Mouse (Mus musculus): ENCODE measurements around the gene Dysf.
"Not testable (repeated sequence)": the region's sequence is repeated elsewhere in the genome, so short reads cannot be mapped to it uniquely, and the experiment has no call there.

Gene Dysf

DNA sequence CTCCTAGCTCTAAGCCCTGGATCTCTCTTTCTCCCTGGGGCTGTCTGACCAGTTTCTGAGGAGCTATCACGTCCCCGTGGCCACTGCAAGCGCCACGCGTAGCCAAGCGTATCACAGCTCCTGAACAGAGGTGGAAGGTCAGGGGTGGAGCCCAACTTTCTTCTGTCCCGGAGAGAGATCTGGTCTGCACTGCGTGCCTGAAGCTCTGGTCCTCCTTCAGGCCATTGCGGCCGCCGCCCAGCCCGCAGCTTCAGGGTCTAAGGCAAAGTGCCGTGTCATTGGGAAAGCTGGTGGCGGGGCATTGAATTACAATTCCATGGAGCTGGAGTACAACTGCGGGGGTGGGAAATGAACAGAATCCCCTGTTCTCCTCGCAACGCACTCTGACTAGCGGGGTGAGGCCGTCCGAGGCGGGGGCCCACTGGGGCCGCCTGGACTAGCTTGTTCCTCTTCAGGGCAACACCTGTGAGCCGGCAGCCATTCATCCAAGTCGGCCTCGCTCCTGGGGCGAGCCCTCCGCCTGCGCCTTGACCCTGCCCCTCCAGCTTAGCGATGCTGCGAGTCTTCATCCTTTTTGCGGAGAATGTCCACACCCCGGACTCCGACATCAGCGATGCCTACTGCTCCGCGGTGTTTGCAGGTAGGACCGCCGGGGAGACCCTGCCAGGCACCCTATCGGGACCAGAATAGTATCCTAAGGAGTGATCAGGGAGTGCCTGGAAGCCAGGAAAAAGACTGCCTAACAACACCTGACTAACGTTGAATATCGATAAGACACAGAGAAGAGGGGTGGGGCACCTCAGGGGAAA is at the start of gene Dysf:
Gene Dysf, plus strand, starts transcription at position 228 of the 809 bp plus-strand sequence.
- peak; percentile 23 for DNase-seq

DNA sequence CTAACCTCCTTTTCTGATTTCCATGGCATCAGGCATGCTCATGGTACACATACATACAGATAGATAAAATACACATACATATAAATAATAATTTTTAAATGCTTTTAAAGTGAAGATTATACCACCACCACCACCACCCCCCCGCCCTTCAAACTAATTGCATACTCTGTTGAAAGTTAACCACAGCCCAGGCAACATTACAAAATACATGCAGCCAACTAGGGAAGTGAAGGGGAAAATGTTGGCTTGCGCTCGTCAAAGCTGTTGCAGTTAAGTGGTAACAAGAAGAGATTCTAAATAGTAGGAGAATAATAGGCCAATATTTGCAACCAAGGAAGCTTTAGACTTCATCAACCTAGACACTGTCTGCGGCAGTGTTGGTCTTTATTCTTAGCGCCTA is 20.7 kb upstream of the Dysf start:
- no peak for DNase-seq

DNA sequence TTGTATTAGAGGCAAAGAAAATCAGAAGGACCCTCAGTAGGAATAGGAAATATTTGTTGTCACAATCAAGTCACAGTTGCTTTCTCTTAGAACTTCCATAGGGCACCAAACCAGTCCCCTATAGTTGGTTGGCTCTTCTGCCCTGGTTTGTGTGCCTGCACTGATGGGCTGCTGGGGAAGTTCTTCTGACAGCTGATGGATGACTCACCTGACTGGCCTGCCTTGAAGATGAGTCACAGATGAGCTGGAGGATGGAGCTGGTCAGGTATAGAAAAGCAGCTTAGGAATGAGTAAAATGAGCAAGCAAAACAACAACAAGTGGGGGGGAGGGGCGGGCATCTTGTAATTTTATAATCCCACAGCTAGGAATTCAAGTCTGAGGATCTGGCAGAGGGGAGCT is 5.7 kb upstream of the Dysf start:
- no peak for DNase-seq

DNA sequence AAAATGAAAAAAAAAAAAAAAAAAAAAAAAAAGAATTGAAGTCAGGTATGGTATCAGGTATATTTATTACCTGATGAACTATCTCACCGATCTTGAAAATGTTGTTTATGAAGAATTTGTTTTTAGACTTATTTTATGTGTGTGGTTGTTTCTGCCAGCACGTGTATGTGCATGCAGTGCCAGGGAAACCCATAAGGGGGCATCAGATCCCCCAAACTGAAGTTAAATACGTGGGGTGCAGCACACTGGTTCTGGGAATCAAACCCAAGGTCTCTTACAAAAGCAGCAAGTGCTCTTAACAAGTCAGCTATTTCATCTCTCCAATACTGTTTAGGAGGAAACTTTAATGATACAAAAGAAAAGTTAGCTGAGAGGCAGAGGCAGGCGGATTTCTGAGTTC is 4.1 kb upstream of the Dysf start:
- no peak for DNase-seq

DNA sequence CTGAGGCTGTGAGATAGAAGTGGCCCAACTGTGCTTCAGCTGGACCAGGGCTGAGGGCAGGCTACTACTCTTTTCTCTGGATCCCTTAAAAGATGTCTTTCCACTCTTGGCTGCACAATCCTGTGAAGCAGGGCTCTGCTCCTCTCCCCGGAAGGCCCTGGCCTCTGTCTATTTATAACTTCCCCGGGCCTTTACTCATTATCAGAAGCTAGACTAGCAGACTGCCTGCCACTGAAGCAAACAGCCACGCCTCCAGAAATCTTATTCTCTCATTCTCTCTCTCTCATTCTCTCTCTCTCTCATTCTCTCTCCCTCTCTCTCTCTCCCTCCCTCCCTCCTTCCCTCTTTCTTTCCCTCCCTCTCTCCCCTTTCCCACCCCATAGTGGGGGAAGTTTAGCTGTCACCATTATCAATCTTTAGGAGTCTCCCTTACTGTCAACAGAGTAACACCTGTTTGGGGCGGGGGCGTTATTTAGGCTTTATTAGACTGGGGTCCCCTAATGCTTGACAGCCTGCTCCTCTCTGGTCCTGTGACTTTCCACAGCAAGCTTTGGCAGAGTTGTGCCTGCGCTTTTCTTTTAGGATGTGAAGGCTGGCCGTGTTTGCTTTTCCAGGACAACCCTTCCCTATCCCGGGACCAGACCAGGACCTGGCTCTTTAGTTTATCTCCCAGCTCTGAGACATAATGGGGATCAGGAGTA is 932 bp downstream of the Dysf start:
- DNase-seq: no peak

DNA sequence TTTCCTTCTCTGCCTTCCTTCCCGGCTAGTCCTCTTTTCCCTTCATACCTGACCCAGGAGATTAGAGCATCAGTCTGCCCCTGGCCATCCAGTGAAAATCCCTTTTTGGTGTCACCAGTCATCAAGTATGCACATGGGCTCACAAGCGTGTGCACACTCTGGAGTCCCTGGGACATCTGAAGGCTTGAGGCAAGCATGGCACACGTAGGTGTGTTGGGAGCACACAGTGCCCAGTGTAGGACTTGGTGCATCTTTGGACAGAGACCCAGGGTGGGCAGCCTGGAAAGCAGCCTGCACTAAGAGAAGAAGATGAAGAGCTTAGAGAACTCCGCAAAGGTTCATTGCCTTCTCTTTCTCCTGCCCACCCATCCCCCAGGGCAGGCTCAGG is 1.5 kb downstream of the Dysf start:
- DNase-seq: no peak

DNA sequence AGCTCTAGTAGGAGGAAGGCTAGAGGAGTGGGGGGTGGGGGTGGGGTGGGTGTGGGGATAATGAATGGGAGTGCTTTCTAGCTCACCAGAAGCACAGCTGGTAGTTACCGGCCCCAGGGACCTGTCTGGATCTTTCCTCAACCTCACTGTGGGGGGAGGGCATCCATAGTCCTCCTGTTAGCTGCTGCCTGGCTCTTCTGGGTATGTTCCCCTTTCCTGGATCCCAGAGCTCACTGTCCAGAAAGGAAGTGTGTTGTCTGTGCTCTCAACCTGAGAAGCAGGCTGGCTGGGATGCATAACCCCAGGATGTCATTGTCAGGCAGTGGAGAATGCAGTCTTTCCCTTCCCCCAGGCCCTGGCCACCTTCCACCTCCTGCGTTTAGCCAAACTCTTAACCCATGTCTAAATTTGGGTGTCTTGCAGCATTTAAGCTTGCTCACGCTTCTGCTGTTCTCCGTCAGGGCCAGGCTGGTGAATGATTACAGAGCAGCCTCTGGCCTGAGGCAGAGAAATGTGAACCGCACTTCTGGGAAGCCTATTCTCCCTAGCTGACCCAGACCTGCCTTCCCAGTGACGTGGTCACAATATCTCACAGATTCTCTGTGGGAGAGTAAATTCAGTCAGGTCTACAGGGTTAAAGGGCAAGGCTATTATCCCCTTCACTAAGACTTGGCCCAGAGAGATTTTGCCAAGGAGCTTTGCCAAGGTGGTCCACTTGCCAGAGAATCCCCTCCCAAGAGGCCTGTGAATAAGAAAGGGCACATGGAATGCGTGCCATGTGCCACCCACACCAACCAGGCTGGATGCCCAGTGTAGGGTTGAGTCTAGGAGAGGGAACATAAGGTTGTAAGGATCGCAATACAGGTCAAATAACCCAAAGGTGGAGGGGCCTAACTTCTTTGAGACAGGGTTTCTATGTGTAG is 2.2 kb downstream of the Dysf start:
- no peak for DNase-seq

DNA sequence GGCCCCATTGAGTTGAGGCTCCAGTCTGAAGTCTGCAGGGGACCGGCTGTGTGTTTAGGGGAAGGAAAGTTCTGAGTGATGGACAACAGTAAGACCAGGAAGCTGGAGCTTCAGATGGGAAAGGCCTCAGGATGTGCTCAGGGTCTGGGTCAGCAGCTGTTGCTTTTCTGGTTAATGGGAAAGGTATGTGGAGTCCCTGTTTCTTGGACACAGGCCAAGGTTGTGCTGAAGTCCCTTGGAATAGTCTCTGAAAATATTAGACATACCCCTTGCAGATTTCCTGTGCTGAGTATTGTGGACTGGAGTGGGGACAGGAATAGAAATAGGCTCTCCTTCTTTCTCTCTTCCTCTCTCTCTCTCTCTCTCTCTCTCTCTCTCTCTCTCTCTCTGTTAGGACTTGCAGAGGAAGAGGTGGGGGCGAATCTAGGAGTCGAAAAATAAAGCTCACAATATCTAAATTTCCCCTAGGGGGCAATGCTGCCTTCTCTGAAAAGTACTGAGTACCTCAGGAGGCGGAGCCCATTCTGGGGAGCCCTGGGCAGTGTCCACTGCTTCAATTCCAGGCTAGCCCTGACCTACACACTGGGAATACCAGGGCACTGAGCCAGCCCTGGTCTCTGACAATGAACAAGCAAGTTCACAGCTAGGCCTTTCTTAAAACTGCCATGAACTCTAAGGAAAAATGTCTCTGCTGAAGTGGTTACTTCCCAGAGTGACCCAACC is 6.7 kb downstream of the Dysf start:
- not testable (repeated sequence) for DNase-seq

DNA sequence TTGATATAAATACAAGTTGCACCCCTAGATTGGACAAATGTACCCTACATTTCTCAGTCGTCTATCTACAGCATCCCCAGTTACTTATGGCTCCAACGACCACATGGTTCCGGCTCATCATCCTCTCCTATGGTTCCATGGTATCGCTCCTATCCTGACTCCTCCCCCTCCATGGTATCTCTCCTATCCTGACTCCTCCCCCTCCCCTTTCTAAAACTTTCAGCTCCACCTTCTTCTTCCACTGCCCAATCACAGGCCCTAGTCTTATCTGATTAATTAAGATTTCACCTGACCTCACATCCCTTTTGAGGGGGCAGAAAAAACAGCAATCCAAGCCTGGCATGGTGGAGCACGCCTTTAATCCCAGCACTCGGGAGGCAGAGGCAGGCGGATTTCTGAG is 8.5 kb downstream of the Dysf start:
- no peak for DNase-seq

DNA sequence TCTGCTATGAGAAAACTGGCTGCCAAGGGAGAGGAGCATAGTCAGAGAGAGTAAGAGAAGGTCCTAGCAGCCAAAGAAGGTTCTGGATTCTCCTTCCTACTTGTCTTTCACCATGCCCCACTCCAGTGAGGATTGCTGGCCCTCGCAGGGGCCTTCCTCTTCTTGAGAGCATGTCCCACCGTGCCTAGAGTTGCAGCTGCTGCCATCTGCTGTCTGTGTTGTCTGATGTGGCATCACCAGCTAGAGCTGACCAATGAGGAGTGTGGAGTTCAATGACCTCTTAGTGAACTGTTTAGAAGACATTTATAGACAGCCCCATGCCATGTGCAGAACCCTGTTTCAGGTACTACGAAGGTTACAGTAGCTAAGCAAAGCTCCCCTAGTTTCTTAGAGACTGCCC is 9.0 kb downstream of the Dysf start:
- DNase-seq: no peak

DNA sequence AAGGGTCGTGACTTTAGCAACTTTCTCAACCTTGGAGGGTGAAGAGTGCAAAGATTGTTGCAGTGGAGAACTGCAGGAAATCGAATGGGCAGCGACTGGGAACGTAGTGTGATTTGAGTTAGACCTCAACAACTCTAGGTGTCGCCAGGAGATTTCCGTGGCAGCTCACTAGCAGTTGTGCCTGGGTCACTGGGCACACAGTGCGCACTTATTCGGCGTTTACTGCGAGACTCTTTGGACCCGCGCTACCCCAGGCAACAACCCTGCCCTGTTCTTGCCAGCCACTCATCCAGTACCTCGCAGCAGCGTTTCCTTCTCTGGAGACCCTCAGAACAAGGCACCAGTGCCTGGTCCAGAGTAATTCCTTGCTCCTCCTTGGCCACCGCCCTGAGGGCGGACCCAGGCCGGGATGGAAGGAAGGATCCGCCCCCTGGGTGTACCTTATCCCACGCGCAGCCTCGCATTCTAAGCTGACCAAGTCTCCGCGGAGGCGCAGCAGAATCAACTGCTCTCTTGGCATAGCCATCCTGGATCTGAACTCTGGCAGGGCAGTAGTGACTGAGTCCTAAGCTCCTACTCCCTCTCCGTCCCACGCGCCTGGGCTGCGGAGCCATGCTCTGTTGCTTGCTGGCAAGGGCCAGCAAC is 10.6 kb downstream of the Dysf start:
- peak; percentile 25 for DNase-seq

DNA sequence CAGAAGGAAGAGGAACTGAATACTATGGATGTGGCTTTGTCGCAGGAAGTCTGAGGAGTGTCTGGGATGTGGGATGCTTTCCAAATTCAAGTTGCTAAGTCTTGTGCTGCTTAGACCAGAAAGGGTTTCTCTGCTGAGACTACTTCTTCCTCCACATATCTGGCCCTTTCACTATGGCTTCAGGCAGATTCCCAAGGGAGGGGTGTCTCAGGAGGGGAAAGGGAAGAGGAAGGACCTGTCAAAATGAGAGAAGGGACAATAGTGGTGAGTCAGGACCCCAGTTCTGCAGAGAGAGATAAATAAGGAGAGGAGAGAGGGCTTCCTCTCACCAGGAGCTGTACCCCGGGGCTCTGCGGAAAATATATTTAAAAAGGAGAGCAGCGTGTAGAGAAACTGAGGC is 11.6 kb downstream of the Dysf start:
- no peak for DNase-seq

DNA sequence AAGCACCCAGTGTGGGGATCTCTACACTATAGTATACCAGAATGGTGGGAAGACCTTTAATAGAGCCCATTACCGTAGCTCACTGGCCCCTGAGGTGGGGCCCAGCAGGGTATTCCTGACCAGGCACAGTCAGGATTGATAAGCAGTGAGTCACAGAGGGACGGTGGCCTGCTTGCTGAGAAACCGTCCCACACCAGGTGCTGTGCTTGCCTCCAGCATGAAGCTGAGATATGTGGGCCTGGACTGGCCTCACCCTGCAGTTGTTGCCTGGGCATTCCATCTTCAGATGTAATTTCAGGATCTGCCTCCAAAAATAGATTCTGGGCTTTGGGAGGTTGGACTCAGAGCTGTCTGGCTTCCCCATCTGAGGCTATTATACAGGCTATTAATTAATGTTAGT is 13.6 kb downstream of the Dysf start:
- DNase-seq: no peak

DNA sequence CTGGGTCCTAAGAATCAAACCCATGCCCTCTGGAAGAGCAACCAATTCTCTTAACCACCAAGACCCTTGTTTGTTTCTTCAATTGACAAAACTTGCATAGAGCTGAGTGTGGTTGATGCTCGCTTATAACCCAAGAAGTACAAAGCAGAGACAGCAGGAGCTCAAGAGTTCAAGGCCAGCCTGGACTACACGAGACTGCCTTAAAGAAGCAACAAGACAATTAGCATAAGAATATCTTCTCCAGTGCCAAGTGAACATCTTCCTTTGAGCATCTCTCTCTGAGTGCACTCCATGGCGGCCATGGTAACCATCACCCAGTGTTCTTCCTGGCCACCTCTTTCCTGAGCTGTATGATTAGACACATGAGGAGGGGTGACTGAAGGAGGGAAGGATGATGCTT is 17.2 kb downstream of the Dysf start:
- no peak for DNase-seq

DNA sequence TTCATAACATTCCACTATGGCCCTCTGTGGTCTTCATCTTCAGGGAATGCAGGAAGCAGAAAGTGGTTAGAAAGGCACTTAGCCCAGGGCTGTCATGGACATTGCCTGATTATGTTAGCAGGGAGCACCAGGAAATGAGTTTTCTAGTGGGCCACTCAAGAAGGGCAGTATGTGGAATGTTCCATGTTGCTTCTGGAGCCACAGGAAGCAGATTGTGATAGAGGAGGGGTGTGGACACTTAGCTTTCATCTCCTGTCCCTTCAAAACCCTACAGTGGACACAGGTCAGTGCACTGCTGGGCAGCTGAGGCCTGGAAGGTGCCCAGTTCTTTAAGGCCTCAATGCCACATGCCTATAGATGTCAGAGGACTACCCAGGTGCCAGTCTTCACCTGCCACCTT is 20.4 kb downstream of the Dysf start:
- DNase-seq: no peak

DNA sequence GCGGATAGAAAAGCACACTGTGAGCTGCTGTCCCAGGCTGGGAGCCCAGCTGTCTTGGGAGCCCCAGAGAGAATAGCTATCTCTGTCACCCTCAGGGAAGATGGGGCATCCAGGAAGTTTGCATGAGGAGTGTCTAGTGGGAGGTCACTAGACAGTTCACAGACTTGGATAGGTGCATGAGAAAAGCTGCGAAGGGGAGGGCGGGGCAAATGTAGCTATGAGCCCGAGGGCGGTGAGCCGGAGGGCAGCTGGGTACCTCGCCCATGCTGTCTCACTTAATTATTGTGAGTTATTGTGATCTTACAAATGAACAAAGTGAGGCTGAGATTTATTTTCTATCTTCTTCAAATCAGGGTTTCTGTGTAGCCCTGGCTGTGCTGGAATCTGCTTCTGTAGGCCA is 21.4 kb downstream of the Dysf start:
- no peak for DNase-seq

DNA sequence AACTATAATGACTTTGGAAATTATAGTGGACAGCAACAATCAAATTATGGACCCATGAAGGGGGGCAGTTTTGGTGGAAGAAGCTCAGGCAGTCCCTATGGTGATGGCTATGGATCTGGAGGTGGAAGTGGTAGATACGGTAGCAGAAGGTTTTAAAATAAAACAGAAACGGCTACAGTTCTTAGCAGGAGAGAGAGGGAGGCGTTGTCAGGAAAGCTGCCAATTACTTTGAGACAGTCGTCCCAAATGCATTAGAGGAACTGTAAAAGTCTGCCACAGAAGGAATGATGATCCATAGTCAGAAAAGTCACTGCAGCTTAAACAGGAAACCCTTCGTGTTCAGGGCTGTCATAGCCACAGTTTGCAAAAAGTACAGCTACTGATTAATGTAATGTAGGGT is 24.1 kb downstream of the Dysf start:
- DNase-seq: not testable (repeated sequence)

DNA sequence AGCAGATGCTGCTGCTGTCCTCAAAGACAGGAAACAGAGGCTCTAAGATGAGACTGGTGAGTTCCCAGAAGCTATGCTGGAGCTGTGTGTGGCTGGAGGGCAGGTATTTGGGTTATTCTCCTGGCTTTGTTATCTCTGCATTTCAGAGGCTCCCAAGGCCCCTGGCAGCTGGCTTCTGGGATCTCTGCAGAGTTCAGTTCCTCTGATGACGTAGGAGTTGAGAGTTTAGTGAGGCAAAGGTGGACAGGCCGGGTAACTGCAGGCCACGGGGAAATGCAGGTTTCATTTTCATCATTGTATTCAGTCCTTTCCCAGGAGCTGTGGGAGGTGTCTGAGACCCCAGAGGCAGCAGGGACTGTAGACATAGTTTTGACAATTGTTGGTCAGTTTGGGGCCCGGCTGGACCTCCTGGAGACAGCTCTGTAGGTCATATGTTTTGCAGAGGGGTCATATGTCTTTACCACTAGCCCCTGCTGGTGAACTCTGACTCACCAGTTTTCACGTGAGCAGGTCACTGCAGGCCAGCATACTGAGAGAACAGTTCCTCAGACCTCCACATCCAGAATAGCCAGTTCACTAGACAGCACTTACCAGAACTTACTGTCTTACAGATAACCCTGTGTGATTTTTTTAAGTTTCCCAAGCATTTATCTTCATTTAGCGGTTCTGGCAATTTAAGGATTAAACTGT is 35.0 kb downstream of the Dysf start:
- DNase-seq: no peak

DNA sequence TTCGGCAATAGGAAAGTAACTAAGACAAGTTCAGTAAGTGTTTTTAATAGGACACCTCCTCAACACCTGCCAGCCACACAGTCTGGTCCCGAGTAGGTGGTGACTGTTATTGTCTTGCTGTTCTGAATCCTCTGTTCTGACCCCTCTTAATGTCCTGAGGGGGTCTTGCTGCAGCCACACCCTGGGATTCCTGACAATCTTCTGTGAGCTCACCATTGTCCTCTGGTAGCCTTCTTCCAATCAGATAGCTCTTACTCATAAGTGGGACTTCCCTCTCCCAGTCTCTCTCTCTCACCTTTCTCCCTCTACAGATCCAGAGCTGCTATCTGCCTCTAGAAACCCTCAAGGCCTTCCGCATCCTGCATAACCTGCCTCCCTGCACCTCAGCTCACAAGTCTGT is 36.3 kb downstream of the Dysf start:
- DNase-seq: no peak

DNA sequence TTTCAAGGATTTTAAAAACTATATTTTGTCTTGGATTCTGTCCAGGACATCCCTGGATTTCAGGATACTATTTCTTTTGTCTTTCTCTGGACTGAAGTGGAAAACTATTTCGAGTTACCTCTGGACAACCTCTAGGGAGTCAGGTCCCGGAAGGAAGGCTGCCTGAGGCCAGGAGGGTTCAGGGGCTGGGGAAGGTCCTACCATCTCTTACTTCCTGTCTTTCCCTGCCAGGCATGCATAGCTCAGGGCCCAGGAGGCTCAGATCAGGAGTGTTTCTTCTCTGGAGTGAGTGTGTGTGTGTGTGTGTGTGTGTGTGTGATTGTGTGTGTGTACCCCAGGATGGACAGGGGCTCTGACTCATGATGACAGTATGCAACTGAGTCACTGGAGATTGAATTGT is 40.5 kb downstream of the Dysf start:
- no peak for DNase-seq

DNA sequence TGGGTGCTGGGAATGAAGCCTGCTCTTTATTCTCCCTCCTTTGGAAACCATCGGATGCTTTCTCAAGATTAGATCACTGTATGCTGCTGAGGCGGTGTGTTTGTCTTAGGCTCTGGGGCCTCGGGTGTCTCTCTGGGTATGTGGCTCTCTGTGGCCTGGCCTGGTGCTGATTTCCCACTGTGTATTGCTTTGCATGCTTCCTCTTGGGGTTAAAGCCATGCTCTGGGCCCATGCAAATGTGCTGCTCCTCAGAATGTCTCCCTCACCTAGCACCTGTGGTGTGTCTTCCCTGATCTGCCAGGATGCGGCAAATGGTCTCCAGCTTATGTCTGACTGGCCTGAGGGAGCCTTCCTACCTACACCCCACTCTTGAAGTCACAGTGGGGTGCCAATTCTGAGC is 41.8 kb downstream of the Dysf start:
- no peak for DNase-seq

DNA sequence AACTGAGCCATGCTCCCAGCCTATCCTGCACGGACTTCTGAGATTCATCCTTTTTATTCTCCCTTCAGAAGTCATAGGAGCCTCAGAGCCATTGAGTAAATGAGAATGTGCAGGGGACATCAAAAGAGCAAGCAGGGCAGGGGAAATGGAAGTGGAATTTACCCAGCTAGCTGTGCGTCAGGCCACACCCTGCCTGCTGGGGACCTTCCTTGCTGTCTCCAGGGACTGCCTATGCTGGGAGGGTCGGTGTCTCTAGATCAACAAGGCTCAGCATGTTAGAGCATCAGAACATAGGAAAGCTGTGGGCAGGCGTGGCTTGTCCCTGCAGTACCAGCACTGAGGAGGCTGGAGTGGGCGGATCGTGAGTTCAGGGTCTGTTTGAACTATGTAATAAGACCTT is 42.6 kb downstream of the Dysf start:
- no peak for DNase-seq
